Mouse (Mus musculus): ENCODE results near the gene Pik3r5.

The Pik3r5 gene

GRCm38 (mm10) chr11:68401428-68401827 lies 30.5 kb upstream of the Pik3r5 start:
- no peak for DNase-seq (ENCODE audit: low spot score in 2 of 2)

DNA sequence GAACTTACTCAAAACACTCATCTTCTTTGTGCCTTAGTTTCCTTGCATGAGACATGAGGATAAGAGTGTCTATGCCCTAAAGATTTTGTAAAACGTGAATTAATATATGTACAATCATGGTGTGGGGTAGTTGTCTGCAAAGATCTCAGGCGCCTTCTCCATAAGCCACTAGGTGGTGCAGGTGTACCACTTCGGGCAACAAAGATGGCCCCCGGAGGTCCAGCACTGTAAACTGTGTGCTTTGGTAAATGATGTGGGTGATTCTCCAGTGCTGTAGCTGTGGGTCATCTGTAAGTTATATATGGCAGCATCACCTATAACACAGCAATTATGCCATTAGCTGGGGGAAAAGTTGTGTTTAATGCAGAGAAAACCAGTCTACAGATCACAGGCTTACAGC lies 27.7 kb upstream of the Pik3r5 start:
- no peak for DNase-seq (ENCODE audit: low spot score in 2 of 2)

- peak; percentile 29 to 49 for DNase-seq (ENCODE audit: low spot score in 2 of 2)
These were observed 26.3 kb upstream of the Pik3r5 start for GRCm38 (mm10) chr11:68405576-68405975.

GRCm38 (mm10) chr11:68407266-68407926 lies 24.5 kb upstream of the Pik3r5 start:
- no peak for DNase-seq (ENCODE audit: low spot score in 2 of 2)

GRCm38 (mm10) chr11:68408127-68408526 lies 23.8 kb upstream of the Pik3r5 start:
- peak; percentile 44 to 45 for DNase-seq (ENCODE audit: low spot score in 2 of 2)

DNA sequence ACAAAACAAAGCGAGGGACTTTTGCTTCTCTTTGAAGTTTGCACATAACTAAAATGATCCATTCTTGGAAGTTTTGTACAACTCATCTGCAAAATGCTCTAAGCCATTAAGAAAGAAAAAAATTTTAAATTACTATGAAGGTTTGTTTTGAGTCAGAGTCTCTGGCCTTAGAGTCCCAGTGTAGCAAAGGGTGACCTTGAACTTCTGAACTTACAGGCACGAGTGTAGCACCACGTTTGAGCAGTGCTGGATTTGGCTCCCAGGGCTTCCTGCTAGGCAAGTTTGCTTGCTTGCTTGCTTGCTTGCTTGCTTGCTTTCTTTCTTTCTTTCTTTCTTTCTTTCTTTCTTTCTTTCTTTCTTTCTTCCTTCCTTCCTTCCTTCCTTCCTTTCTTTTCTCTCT lies 14.9 kb upstream of the Pik3r5 start:
- DNase-seq (ENCODE audit: low spot score in 2 of 2), result no peak

DNA sequence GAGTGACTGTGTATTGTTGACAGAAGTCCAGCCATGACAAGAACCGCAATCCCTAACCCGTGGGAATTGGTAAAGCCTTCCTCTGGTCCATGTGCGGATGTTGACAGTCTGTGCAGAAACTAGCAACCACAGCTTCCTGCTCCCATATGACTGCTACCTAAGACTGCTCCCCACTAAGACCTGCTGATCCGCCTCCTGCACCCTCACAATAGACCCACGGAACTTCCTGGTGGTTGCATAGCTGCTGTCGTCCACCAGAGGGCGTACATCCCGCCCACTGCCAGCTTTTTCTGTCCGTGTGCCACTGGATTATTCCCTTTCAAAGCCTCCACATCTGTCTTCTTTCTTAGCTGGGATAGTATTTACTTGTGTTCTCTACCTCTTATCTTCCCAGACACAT lies 14.1 kb upstream of the Pik3r5 start:
- no peak for DNase-seq (ENCODE audit: low spot score in 2 of 2)

GRCm38 (mm10) chr11:68425492-68426315 lies 6.2 kb upstream of the Pik3r5 start:
- DNase-seq (ENCODE audit: low spot score in 2 of 2), result no peak

DNA sequence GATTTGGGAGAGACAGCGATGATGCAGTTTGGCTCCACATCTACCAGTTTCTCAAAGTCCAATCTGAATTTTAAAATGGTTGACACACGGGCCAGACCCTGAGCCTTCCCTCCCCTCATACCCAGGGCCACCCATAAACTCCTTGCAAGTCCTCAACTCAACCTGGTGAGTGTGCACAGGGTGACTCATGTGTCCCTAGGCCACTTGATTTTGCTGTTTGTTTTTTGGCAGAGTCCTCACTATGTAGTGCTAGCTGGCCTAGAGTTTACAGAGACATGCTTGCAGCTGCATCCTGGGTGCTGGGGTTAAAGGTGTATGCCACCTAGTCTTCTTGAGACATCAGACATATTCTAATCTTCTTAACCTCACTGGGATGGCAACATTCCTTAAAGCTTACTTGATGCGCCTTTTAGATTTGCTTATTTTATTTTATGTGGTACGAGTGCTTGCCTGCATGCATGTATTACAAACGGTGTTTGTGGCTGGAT lies 4.8 kb upstream of the Pik3r5 start:
- no peak for DNase-seq (ENCODE audit: low spot score in 2 of 2)

DNA sequence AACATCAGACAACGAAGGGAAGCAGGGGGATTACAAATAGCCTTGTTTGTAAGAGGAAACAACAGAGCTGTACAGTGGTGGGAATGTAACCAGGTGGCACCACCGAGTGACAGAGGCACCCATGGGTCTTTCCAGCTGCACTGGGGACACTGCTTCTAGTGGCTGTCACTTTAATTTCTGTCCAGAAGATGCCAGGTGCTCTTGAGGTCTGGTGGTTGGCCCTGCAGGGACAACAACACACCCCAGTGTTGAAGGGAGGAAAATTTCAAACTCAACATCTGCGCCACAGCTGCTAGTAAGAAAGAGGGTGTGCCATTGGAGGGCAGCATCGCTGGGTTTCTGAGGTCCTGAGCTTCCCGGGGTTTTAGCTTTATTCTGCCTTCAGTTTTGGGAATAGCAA lies 1.3 kb upstream of the Pik3r5 start:
- no peak for DNase-seq (ENCODE audit: low spot score in 2 of 2)

- no peak for DNase-seq (ENCODE audit: low spot score in 2 of 2)
These were observed 570 bp downstream of the Pik3r5 start for GRCm38 (mm10) chr11:68432361-68433021.

DNA sequence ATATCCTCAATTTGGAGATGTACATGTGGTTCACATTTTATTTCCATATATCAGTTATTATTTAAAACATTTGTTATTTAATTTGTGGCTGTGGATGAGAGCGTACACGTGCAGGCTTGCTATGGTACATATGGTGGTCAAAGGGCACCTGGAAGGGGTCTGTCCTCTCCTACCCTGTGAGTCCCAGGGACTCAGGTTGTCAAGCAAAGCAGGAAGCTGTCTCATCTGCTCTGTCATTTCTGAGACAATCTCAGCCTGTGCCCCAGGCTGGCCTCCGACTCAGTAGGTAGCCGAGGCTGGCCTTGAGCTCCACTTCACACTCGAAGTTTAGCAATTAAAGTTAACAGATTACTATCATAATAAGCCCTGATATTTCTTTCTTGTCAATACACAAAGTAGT lies 1.6 kb downstream of the Pik3r5 start:
- DNase-seq (ENCODE audit: low spot score in 2 of 2), result no peak

DNA sequence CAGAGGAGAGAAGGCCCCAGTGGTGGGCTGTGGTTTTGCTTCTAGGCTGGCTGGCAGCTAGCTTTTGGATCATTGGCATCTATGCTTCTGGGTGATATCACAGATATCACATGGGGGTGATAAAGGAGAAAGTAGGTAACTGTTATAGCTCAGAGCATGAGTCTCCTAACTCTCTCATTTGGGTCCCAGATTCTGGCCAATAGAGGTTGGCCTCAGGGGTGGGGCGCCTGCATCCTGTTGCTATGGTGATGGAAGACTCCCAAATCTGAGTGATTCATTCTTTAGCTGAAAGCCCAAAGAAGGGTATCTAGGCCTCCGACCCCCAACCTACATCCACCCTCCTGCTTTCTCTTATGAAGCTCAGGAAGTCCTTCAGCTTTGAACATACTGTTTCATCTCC lies 2.8 kb downstream of the Pik3r5 start:
- DNase-seq (ENCODE audit: low spot score in 2 of 2), result no peak

DNA sequence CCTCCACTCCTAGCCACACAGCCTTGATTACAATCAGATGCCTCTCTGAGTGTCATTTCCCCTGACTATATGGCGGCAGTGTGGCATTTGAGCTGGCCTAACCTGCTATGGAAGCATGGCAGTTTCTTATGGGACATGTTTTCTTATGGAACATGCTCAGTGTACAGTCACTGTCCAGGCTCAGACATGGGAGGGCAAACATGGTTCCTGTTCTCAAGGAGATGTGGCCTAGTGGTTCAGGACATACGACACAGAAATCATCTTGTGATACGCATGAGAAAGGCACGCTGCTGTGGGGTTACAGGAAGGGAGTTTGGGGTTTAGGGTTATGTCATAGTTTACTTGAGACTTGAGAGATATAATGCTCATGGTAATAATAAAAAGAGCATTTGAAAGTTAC lies 3.7 kb downstream of the Pik3r5 start:
- DNase-seq (ENCODE audit: low spot score in 2 of 2), result no peak

- DNase-seq (ENCODE audit: low spot score in 2 of 2), result no peak
These were observed 4.5 kb downstream of the Pik3r5 start for GRCm38 (mm10) chr11:68436376-68436775.

GRCm38 (mm10) chr11:68440100-68440499 lies 8.2 kb downstream of the Pik3r5 start:
- no peak for DNase-seq (ENCODE audit: low spot score in 2 of 2)

- no peak for DNase-seq (ENCODE audit: low spot score in 2 of 2)
These were observed 9.0 kb downstream of the Pik3r5 start for GRCm38 (mm10) chr11:68440965-68441364.

DNA sequence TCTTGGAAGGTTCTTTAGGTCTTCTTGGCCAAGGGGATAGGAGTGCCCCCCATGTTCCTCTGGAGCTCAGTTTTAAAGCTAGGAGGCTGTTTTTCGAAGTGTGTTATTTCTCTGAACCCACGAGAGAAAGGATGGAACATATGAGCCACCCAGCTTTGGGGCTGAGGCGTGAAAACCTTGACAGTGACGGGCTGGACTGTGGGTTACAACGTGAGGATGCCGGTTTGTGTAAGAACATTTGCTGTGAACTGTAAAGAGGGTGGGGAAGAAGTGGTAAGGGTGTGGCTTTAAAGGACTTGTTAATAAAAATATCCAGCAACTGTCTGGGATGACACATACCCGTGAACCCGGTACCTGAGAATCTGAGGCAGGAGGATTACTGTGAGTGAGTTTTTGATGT lies 10.4 kb downstream of the Pik3r5 start:
- DNase-seq (ENCODE audit: low spot score in 2 of 2), result no peak

GRCm38 (mm10) chr11:68442983-68443638 lies 11.2 kb downstream of the Pik3r5 start:
- no peak for DNase-seq (ENCODE audit: low spot score in 2 of 2)

DNA sequence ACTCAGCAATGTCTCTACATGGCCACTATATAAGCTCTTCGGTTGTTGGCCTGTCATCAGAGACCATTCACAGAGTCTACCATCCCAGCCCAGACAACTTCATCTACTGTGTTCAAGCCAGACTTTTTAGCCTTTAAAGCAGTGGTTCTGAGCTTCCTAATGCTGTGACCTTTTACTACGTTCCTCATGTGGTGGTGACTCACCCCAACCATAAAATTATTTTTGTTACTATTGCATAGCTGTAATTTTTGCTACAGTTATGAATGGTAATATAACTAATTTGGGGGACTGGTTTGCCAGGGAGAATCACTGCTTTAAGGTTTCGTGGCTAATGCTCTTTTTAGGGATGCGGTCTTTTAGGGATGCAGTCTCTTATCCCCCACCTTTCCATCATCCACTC lies 14.0 kb downstream of the Pik3r5 start:
- DNase-seq (ENCODE audit: low spot score in 2 of 2), result no peak

DNA sequence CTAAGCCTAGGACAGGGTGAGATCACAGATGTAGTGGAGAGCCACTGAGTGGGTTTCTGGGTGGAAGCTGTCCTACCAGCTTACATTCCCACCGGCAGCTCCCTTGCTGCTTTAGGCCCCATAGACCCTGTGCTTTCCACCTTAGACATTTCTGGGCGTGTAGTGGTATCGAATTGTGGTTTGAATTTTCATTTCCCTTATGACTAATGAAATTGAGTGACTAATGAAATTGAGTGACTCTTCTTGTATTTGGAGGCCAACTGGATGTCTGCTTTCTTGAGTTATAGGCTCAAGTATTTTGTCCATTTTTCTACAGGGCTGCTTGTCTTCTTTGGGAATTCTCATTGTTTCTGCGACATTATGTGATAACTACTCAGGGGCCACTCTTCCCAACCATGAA lies 14.6 kb downstream of the Pik3r5 start:
- no peak for DNase-seq (ENCODE audit: low spot score in 2 of 2)

- no peak for DNase-seq (ENCODE audit: low spot score in 2 of 2)
These were observed 15.3 kb downstream of the Pik3r5 start for GRCm38 (mm10) chr11:68447242-68447641.

Measured in urinary bladder, adult 18-20 months (tissue).